Mouse (Mus musculus): ENCODE data around the gene Tmem237. TPM values are rescaled to one million over a fixed set of nuclear protein-coding genes. Genes with fewer than 3 reads are reported as not detected.

Gene Tmem237
- polyA plus RNA-seq, 1 experiment from 2014 or later: 49.1 TPM

DNA sequence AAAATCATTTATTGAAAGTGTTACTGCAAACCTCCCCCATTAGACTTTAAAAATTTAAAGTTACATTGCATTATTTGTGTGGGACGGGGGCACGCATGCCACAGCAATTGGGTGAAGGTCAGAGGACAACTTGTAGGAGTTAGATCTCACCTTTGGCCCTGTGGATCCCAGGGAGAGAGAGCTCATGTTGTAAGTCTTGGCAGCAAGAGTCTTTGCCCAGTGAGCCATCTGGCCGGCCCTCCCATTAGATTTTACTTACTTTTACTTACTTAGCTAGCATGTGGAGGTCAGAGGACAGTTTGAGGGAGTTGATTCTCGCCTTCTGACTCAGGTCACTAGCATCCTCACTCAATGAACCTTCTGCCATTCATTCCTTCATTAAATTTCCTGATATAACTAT is 37.6 kb upstream of the Tmem237 start:
- Histone ChIP-seq H3K4me1 (peaks cover 12% of the 10 kb centered on the region), H3K9me3 (no peaks in the 10 kb centered on the region), H3K4me3 (no peak overlapping the region), H3K27ac (no peak overlapping the region), H3K36me3 (replicated peaks) (no peaks in the 10 kb centered on the region), H3K27me3 (ENCODE audit: poor library complexity, severe bottlenecking) (peaks cover 10% of the 10 kb centered on the region; the same call in 1 of the 2 replicates)
- no peak for DNase-seq (ENCODE audit: extremely low spot score, low spot score)
- 91% methylated on average over 4 of the region's 4 CpGs for WGBS

DNA sequence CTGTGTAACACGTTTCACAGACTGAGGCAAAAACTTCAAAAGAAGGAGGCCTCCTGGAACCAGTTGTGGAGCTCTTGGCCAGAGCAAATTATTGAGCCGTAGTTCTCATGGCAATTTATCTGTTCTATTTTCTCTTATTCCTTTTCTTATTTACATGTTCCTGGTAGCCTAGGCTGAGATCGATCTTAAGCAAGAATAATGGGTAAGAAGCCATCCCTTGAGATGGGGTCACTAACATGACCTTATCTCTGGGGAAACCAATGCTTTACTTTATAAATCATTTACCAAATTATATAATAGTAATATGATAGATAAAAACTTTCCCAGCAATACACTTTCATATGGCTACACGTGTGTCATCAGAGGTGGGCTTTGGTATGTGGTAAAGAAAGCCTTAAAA is 32.1 kb upstream of the Tmem237 start:
- Histone ChIP-seq H3K4me3 (no peak overlapping the region), H3K36me3 (replicated peaks) (no peaks in the 10 kb centered on the region), H3K4me1 (no peaks in the 10 kb centered on the region), H3K27ac (no peak overlapping the region), H3K27me3 (ENCODE audit: poor library complexity, severe bottlenecking) (no peaks in the 10 kb centered on the region), H3K9me3 (no peaks in the 10 kb centered on the region)
- DNase-seq (ENCODE audit: extremely low spot score, low spot score): no peak
- WGBS: 81% methylated on average over 4 of the region's 4 CpGs

DNA sequence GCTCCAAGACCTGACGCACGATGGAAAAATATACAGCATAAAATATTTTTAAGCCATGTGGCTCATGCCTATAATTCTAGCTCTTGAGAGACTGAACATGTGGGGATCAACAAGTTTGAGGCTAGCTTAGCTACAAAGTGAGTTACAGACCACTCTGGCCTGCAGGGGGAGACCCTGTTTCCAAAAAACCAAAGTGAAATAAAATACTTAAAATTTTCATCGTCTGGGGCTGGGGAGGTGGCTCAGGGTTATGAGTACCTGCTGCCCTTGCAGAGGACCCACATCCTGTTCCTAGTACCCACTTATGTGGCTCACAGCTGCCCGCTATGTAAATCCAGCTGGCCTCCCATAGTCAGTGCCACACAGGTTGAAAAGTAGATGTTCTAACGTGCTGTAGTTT is 30.3 kb upstream of the Tmem237 start:
- DNase-seq (ENCODE audit: extremely low spot score, low spot score): no peak
- Histone ChIP-seq H3K27ac (no peak overlapping the region), H3K4me3 (no peak overlapping the region), H3K27me3 (ENCODE audit: poor library complexity, severe bottlenecking) (no peaks in the 10 kb centered on the region), H3K36me3 (replicated peaks) (no peaks in the 10 kb centered on the region), H3K9me3 (no peaks in the 10 kb centered on the region), H3K4me1 (no peaks in the 10 kb centered on the region)
- 83% methylated on average over 5 of the region's 5 CpGs for WGBS

DNA sequence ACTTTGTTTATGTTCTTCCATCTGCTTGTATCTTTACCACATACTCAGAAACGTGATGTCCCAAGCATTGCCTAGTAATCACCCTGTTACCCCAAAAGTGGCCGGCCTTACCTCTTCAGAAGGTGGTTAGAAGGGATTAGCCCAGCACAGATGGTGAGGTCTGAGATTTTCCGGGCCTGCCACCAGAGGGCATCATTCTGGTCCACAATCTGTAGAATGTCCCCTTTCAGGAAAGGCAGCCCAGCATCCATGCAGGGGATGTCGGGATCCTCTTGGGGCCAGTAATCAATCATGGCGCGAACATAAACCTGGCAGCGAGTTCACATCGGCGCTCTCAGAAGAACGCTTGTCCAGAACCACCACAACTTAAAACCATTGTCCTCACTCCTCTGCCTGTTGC is 24.3 kb upstream of the Tmem237 start:
- Histone ChIP-seq H3K36me3 (replicated peaks) (no peaks in the 10 kb centered on the region), H3K9me3 (no peaks in the 10 kb centered on the region), H3K4me1 (no peaks in the 10 kb centered on the region), H3K27ac (no peak overlapping the region), H3K27me3 (ENCODE audit: poor library complexity, severe bottlenecking) (no peaks in the 10 kb centered on the region), H3K4me3 (no peak overlapping the region)
- no peak for DNase-seq (ENCODE audit: extremely low spot score, low spot score)
- WGBS: 82% methylated on average over 10 of the region's 10 CpGs

DNA sequence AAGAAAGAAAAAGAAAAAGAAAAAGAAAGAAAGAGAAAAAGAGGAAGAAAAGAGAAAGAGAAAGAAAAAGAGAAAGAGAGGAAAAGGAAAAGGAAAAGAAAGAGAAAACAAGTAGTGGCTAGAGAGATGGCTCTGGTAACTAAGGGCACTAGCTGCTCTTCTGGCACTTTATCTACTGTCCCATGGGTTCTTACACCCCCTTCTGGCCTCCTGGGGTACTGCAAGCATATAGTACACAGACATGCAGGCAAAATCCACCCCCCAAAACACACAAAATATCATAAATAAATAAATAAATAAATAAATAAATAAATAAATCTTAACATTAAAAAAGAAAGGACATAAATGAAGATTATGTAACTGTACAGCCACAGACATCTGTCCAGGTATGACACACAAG is 22.6 kb upstream of the Tmem237 start:
- no peak overlapping the region for H3K4me3 ChIP-seq
- H3K27me3 ChIP-seq (ENCODE audit: poor library complexity, severe bottlenecking): no peaks in the 10 kb centered on the region
- DNase-seq (ENCODE audit: extremely low spot score, low spot score): peak; percentile 58
- H3K27ac ChIP-seq: no peak overlapping the region
- no peaks in the 10 kb centered on the region for H3K9me3 ChIP-seq
- H3K36me3 ChIP-seq (replicated peaks): no peaks in the 10 kb centered on the region
- H3K4me1 ChIP-seq: no peaks in the 10 kb centered on the region

DNA sequence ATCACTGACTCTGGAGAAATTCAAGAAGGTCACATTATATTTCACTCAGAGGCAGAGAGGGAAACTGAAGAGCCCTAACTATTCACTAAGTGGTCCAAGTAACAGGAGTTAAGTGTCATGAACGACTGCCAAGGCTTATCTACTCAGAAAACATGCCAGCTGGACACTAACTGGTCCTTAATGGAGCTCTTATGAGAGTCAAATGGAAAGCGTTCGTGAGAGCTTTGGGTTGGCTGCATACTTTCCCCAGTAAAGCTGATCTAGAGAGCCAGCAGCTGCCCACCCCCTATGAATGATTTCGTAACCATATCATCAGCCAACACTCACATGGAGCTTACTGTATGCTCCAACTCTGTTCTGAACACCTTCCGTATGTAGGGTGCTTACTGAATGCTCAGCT is 14.2 kb upstream of the Tmem237 start:
- H3K36me3 ChIP-seq (replicated peaks): no peaks in the 10 kb centered on the region
- H3K9me3 ChIP-seq: no peaks in the 10 kb centered on the region
- no peaks in the 10 kb centered on the region for H3K4me1 ChIP-seq
- no peak for DNase-seq (ENCODE audit: extremely low spot score, low spot score)
- H3K27me3 ChIP-seq (ENCODE audit: poor library complexity, severe bottlenecking): no peaks in the 10 kb centered on the region
- 86% methylated on average over 5 of the region's 5 CpGs for WGBS
- no peak overlapping the region for H3K4me3 ChIP-seq
- H3K27ac ChIP-seq: no peak overlapping the region

DNA sequence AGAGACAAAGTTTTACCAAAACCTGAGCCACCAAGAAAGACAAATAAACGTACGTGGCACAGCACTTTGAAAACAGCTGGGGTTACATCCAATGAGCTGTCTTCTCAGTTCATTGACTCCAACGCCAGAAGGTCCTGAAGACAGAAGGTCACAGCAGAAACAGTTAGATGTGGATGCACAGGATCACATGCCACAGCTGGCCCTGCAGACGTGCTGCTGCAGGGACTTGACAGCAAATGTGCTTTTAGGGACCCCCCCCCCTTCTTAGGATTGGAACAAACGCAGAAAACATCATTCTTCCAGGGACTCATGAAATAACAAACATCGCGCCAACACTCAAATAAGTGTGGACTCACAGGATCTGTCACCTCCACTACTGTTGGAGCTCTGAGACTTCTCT is 8.7 kb upstream of the Tmem237 start:
- Histone ChIP-seq H3K36me3 (replicated peaks) (no peaks in the 10 kb centered on the region), H3K9me3 (no peaks in the 10 kb centered on the region), H3K27me3 (ENCODE audit: poor library complexity, severe bottlenecking) (no peaks in the 10 kb centered on the region), H3K27ac (no peak overlapping the region), H3K4me3 (no peak overlapping the region), H3K4me1 (no peaks in the 10 kb centered on the region)
- DNase-seq (ENCODE audit: extremely low spot score, low spot score): no peak
- WGBS: 83% methylated on average over 7 of the region's 7 CpGs

DNA sequence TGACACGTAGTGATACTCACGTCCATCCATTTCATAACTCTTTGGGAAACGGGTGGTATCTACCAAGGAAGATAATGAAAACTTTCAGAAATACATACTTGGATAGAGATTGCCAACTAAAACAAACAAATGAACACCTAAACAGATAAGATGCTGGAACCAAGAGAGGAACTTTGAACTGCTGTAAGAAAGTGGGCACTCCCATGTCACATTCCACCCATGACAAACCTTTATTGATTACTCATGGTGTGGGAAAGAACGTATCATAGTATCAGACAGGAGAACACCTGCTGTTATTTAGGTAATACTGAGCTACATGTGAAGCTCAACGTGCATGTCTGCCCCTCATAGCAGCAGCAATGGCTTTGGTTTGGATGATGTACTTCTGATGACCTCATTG is 5.3 kb upstream of the Tmem237 start:
- Histone ChIP-seq H3K36me3 (replicated peaks) (no peaks in the 10 kb centered on the region), H3K4me1 (peaks cover 6% of the 10 kb centered on the region), H3K4me3 (no peak overlapping the region), H3K9me3 (no peaks in the 10 kb centered on the region), H3K27me3 (ENCODE audit: poor library complexity, severe bottlenecking) (no peaks in the 10 kb centered on the region), H3K27ac (no peak overlapping the region)
- DNase-seq (ENCODE audit: extremely low spot score, low spot score): no peak
- 78% methylated on average over 5 of the region's 5 CpGs for WGBS

DNA sequence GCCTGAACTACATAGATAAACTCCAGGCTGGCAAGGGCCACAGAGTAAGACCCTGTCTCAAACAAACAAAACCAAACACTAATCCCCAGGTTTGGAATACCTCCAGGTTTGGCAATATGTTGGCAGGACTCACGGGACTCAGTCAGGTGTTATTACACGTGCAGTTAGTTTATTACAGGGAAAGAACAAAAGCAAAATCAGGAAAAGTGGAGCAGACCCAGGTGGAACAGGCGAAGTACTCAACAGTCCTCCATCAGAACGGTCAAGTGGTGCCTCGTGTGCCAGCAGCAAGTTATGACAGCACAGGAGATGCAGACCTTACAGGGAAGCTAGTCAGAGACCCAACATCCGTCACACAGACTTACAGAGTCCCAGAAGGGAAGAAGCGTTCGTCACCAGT is 9.7 kb downstream of the Tmem237 start:
- no peak overlapping the region for H3K4me3 ChIP-seq
- peaks cover 79% of the 10 kb centered on the region for H3K36me3 ChIP-seq (replicated peaks)
- no peak for DNase-seq (ENCODE audit: extremely low spot score, low spot score)
- H3K9me3 ChIP-seq: no peaks in the 10 kb centered on the region
- WGBS: 89% methylated on average over 8 of the region's 8 CpGs
- H3K27me3 ChIP-seq (ENCODE audit: poor library complexity, severe bottlenecking): no peaks in the 10 kb centered on the region
- no peak overlapping the region for H3K27ac ChIP-seq
- no peaks in the 10 kb centered on the region for H3K4me1 ChIP-seq

DNA sequence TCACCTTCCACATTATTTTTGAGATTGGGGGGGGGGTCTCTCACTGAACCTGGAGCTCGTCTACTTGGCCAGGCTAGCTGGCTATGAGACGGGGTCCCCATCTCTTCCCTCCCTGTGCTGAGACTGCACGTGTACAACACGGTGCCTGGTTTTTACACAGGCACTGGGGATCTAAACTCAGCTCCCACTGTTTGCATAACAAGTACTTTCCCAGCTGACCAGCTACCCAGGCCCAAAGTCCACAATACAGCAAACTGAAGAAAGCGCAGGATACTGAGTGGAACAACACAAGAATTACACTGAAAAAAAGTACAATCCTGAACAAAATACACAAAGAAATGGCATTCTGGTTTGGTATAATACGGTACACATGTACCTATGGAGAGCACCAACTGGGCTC is 18.1 kb downstream of the Tmem237 start:
- H3K36me3 ChIP-seq (replicated peaks): peaks cover 53% of the 10 kb centered on the region
- H3K4me3 ChIP-seq: no peak overlapping the region
- no peaks in the 10 kb centered on the region for H3K4me1 ChIP-seq
- H3K9me3 ChIP-seq: no peaks in the 10 kb centered on the region
- H3K27me3 ChIP-seq (ENCODE audit: poor library complexity, severe bottlenecking): no peaks in the 10 kb centered on the region
- 93% methylated on average over 6 of the region's 6 CpGs for WGBS
- H3K27ac ChIP-seq: no peak overlapping the region
- no peak for DNase-seq (ENCODE audit: extremely low spot score, low spot score)

DNA sequence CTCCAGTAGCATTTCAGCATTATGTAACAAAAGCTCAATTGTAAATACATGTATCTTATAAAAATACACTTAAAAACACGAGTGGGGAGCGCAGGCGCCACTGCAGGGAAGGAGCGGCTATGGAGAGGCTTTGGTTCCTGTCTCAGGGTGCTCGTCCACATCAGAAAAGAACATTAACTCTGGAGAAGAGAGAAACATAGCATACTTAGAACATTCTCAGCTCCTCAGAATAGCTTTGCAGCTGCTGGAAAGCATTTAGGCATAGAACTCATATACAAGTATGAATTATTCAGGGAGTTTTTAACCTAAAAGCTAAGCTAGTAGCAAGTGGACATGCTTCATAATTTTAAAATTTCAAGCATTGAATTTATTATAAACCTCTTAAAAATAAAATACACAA is 19.2 kb downstream of the Tmem237 start:
- Histone ChIP-seq H3K4me3 (no peak overlapping the region), H3K36me3 (replicated peaks) (peaks cover 43% of the 10 kb centered on the region), H3K27ac (no peak overlapping the region), H3K9me3 (no peaks in the 10 kb centered on the region), H3K27me3 (ENCODE audit: poor library complexity, severe bottlenecking) (no peaks in the 10 kb centered on the region), H3K4me1 (no peaks in the 10 kb centered on the region)
- 95% methylated on average over 5 of the region's 5 CpGs for WGBS
- DNase-seq (ENCODE audit: extremely low spot score, low spot score): no peak

DNA sequence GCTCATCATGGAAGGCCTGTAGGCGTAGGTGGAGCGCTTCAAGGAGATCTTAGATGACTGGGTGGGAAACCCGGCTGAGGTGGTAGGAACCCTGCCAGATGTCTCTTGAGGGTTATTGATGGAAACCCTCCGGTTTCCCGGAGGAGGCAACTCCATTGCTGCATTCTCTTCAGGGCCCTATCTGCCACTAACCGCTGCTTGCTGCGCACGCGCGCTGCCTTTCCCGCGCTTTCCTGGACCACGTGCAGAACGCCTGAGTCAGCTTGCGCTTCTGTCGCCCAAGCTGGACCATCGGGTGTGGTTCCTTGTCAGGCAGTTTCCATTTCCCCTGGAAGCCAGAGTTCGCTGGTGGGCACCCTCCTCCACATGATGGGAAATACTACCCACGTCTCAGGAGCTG is 25.5 kb downstream of the Tmem237 start, which contains the start of gene C2cd6:
Gene C2cd6 (minus strand): TSS at position 196 of the 400 bp plus-strand sequence.
- H3K36me3 ChIP-seq (replicated peaks): peaks cover 8% of the 10 kb centered on the region
- peaks cover 4% of the 10 kb centered on the region; the same call in 1 of the 2 replicates for H3K9me3 ChIP-seq
- DNase-seq (ENCODE audit: extremely low spot score, low spot score): no peak
- no peak within 1 kb of the TSS for H3K4me3 ChIP-seq
- H3K27me3 ChIP-seq (ENCODE audit: poor library complexity, severe bottlenecking): no peaks in the 10 kb centered on the region
- whole genome bisulfite sequencing: 95% methylated on average over 19 of the region's 19 CpGs
- no peaks in the 10 kb centered on the region for H3K4me1 ChIP-seq
- no peak within 1 kb of the TSS for H3K27ac ChIP-seq

DNA sequence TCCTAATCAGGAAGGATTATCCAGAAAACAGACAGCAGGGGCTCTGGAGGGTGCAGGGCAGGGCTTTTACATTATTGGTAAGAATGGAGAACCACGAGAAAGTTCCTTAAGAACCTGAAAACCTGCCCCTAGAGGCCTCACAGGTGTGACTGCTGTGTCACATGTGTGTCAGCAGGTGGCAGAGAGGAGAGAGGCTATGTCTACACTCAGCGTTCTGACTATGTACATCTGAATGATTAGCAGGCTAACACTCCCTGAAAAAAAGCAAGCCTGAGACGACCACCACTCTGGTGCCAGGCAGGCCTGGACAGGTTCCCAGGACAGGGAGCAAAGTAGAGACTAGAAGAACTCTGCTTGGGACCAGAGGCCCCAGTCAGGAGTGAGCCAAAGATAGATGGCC is 49.3 kb downstream of the Tmem237 start:
- Histone ChIP-seq H3K4me1 (no peaks in the 10 kb centered on the region), H3K27me3 (ENCODE audit: poor library complexity, severe bottlenecking) (no peaks in the 10 kb centered on the region), H3K36me3 (replicated peaks) (no peaks in the 10 kb centered on the region), H3K9me3 (no peaks in the 10 kb centered on the region), H3K27ac (no peak overlapping the region), H3K4me3 (no peak overlapping the region)
- no peak for DNase-seq (ENCODE audit: extremely low spot score, low spot score)
- WGBS: 37% methylated on average over 3 of the region's 3 CpGs

DNA sequence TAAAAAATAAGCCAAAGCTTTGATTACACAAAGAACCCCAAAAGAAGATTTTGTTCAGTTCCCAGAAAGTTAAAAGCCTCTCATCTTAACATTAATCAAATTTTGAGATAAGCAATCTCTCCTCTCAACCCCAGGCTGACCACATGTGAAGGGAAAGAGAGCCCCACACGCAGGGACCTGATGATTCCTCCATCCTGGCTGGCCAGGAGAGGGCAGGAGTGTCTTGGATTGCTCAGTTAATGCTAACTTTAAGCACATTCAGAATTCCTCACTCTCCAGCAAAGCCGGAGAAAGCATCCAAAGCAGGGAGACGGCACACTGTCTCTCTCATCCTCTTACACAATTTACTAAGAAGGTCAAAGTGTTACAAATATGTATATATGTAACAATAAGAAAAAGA is 52.2 kb downstream of the Tmem237 start:
- no peak overlapping the region for H3K4me3 ChIP-seq
- no peaks in the 10 kb centered on the region for H3K27me3 ChIP-seq (ENCODE audit: poor library complexity, severe bottlenecking)
- H3K4me1 ChIP-seq: no peaks in the 10 kb centered on the region
- WGBS: 12% methylated on average over 3 of the region's 3 CpGs
- no peaks in the 10 kb centered on the region for H3K9me3 ChIP-seq
- H3K27ac ChIP-seq: no peak overlapping the region
- no peaks in the 10 kb centered on the region for H3K36me3 ChIP-seq (replicated peaks)
- peak; percentile 18 for DNase-seq (ENCODE audit: extremely low spot score, low spot score)

All from forebrain, embryonic 10.5 days (tissue).